In genomic region chr14:27173178-27173803, GRCm38 (mm10) we compare ENCODE assay signal across 12 mouse cellular contexts. TPM values are rescaled to one million over a fixed set of nuclear protein-coding genes. Genes with fewer than 3 reads are reported as not detected.
DNase-seq lines count a peak whose midpoint lies in the region; ATAC-seq and TF ChIP-seq lines count a peak whose summit lies in the region.
"Had no signal": no experiment of that assay in that cellular context is flagged by ENCODE, and none has a peak within 500 bp of the region (broad histone marks: within the 10 kb centered on the region; RNA-seq: fewer than 3 reads in every experiment).

No protein-coding gene starts in this region.

- H3K9me3 ChIP-seq in kidney, embryonic 16.5 days (ENCODE audit: low read length): no peaks in the 10 kb centered on the region
- H3K9me3 ChIP-seq: limb, embryonic 12.5 days had no signal

- TF ChIP-seq POLR2A in kidney, adult 2 months (IDR thresholded peaks at IDR 0.05; ENCODE audit: low read depth, low read length): no peak
- no peak for TF ChIP-seq POLR2A in small intestine, adult 2 months (IDR thresholded peaks at IDR 0.05; ENCODE audit: low read depth, low read length)

- H3K36me3 ChIP-seq in kidney, adult 2 months (ENCODE audit: control insufficient read depth, insufficient read depth, low read length): no peaks in the 10 kb centered on the region
- no peaks in the 10 kb centered on the region for H3K36me3 ChIP-seq in kidney, embryonic 16.5 days (ENCODE audit: insufficient read depth, low read length)
- no peaks in the 10 kb centered on the region for H3K36me3 ChIP-seq in small intestine, adult 2 months (ENCODE audit: control insufficient read depth, insufficient read depth, low read length)
- H3K36me3 ChIP-seq: limb, embryonic 12.5 days had no signal

- TF ChIP-seq CTCF in kidney, adult 2 months (conservative IDR thresholded peaks at IDR 0.05; ENCODE audit: insufficient read depth, insufficient read length, low read depth, low read length): no peak
- no peak for TF ChIP-seq CTCF in small intestine, adult 2 months (IDR thresholded peaks at IDR 0.05; ENCODE audit: extremely low read depth, insufficient read length, insufficient replicate concordance, low read depth, low read length)

- 55% methylated on average over 10 of the region's 10 CpGs for WGBS in kidney, adult 2 months
- WGBS in kidney, embryonic 16.5 days: 77% methylated on average over 10 of the region's 10 CpGs
- WGBS in small intestine, adult 2 months: 30% methylated on average over 10 of the region's 10 CpGs

- peaks cover 26% of the 10 kb centered on the region for H3K4me1 ChIP-seq in kidney, adult 2 months (ENCODE audit: control insufficient read depth, insufficient read depth, low read length)
- peaks cover 8% of the 10 kb centered on the region; the same call in 1 of the 2 replicates for H3K4me1 ChIP-seq in kidney, embryonic 16.5 days (ENCODE audit: insufficient read depth, low read length)
- peaks cover 20% of the 10 kb centered on the region; the same call in 1 of the 2 replicates for H3K4me1 ChIP-seq in small intestine, adult 2 months (ENCODE audit: control insufficient read depth, insufficient read depth, insufficient read length, low read length)

- H3K4me2 ChIP-seq in kidney, embryonic 16.5 days (replicated peaks; ENCODE audit: low read depth, low read length): no peak overlapping the region
- H3K4me2 ChIP-seq: limb, embryonic 12.5 days had no signal

- no peak overlapping the region for H3K27ac ChIP-seq in kidney, adult 2 months (ENCODE audit: insufficient read depth, low read depth, low read length)
- no peak overlapping the region for H3K27ac ChIP-seq in kidney, embryonic 16.5 days (ENCODE audit: low read length)
- H3K27ac ChIP-seq in small intestine, adult 2 months (ENCODE audit: insufficient read depth, low read depth, low read length): peak overlapping the region; percentile 28; the same call in 1 of the 2 replicates
- H3K27ac ChIP-seq: limb, embryonic 12.5 days had no signal

- no peaks in the 10 kb centered on the region for H3K27me3 ChIP-seq in kidney, adult 2 months (replicated peaks; ENCODE audit: control insufficient read depth, insufficient read depth, low read length)
- H3K27me3 ChIP-seq in kidney, embryonic 16.5 days (ENCODE audit: insufficient read depth, low read length): no peaks in the 10 kb centered on the region
- H3K27me3 ChIP-seq in small intestine, adult 2 months (ENCODE audit: control insufficient read depth, insufficient read depth, low read length): no peaks in the 10 kb centered on the region
- H3K27me3 ChIP-seq: limb, embryonic 12.5 days had no signal

- DNase-seq in kidney, adult 2 months: peak; percentile 86
- peak; percentile 71 for DNase-seq in gastrocnemius, adult 18-20 months (ENCODE audit: low spot score)
- DNase-seq in kidney, postnatal 10 days: peak; percentile 33
- no peak for DNase-seq in layer of hippocampus, adult 18-20 months (ENCODE audit: low spot score in 2 of 2)
- DNase-seq in cerebellum, adult 9-11 months: no peak
- no peak for DNase-seq in left cerebral cortex, postnatal 36 days (ENCODE audit: low spot score in 2 of 2)
- DNase-seq: embryo, embryonic 11 days; thymus, adult 2 months had no signal

- H3K4me3 ChIP-seq in kidney, adult 2 months (ENCODE audit: insufficient read depth, low read depth, low read length): no peak overlapping the region
- no peak overlapping the region for H3K4me3 ChIP-seq in kidney, embryonic 16.5 days (ENCODE audit: low read length)
- no peak overlapping the region for H3K4me3 ChIP-seq in small intestine, adult 2 months (ENCODE audit: low read depth, low read length)
- H3K4me3 ChIP-seq: limb, embryonic 12.5 days had no signal

- H3K9ac ChIP-seq in kidney, embryonic 16.5 days (replicated peaks; ENCODE audit: low read length): no peak overlapping the region
- H3K9ac ChIP-seq: limb, embryonic 12.5 days had no signal

- ATAC-seq in kidney, embryonic 16.5 days (ENCODE audit: low FRiP score, low TSS enrichment): no peak
- ATAC-seq: midbrain, embryonic 16.5 days had no signal

- intact Hi-C loops in left cerebral cortex, postnatal 36 days (cut with DNase I): no loop called here

RNA-seq across cellular contexts. Expression of gene Arhgef3, which starts 58.6 kb away (rescaled TPM):
- 15.2 and 17.3 TPM in 2 replicates for polyA plus RNA-seq in kidney, adult 2 months (2012; rRNA removed)
- 19.2 and 19.6 TPM in 2 replicates for polyA plus RNA-seq in kidney, embryonic 16.5 days (2015; fragmentation: Nextera tagmentation; extraction: Ambion mirVana)
- 10 to 100 TPM; 11.4 to 20.5 TPM for total RNA-seq in gastrocnemius, adult 18-20 months (2021)
- 3.0 and 7.0 TPM in 2 replicates for polyA plus RNA-seq in small intestine, adult 2 months (2012; rRNA removed)
- total RNA-seq in layer of hippocampus, adult 18-20 months (2021): 10 to 100 TPM; 84.2 to 92.7 TPM
- 10 to 100 TPM; 66.5 to 67.7 TPM for total RNA-seq in left cerebral cortex, postnatal 36 days (2021)

Comparison
In these comparisons a context has a peak if more than half of its experiments do, and no peak if none do; other contexts are left out.
1. DNase-seq: peak in kidney, adult 2 months (single experiment), gastrocnemius, adult 18-20 months (single experiment) and kidney, postnatal 10 days (single experiment); none in layer of hippocampus, adult 18-20 months (0 of 2), cerebellum, adult 9-11 months (single experiment) and left cerebral cortex, postnatal 36 days (0 of 2).